Mouse (Mus musculus): ENCODE measurements around the gene Gm20903. TPM values are rescaled to one million over a fixed set of nuclear protein-coding genes. Genes with fewer than 3 reads are reported as not detected.

Gm20903 gene
- polyA plus RNA-seq (2015; fragmentation: Nextera tagmentation; extraction: Ambion mirVana): not detected in 2 replicates

GRCm38 (mm10) chrY:73669015-73669414, at the start of gene Gm20903:
Gene Gm20903, plus strand, starts transcription at chrY:73669315.

